Mouse (Mus musculus) brain, embryonic 18.5 days (tissue): ENCODE measurements at regions not wholly inside any gene's neighbourhood (a gene's known extent, or its start where the extent isn't known, plus 50 kb on each side); places are given as distances from the start of the nearest gene placed in this dataset.
A peak's percentile ranks its signal among the peaks of the same experiment; 100 is the strongest.

ENCODE experiments used
- DNase-seq: peaks from one replicate; pipeline ENCODE4 v3.0.0-alpha.2; 2012; ENCODE audit warnings: low read depth, low spot score

- no peak for DNase-seq
These were observed 376.9 kb upstream of the Luzp2 start for GRCm38 (mm10) chr7:54458386-54458785.

- DNase-seq: no peak
These were observed 344.0 kb upstream of the Luzp2 start for GRCm38 (mm10) chr7:54491254-54491653.

GRCm38 (mm10) chr7:54505235-54505634 is 330.1 kb upstream of the Luzp2 start:
- no peak for DNase-seq

- no peak for DNase-seq
These were observed 328.3 kb upstream of the Luzp2 start for GRCm38 (mm10) chr7:54507006-54507405.

GRCm38 (mm10) chr7:54535693-54536092 is 299.6 kb upstream of the Luzp2 start:
- no peak for DNase-seq

- no peak for DNase-seq
These were observed 277.9 kb upstream of the Luzp2 start for GRCm38 (mm10) chr7:54557436-54557835.

- no peak for DNase-seq
These were observed 269.6 kb upstream of the Luzp2 start for GRCm38 (mm10) chr7:54565569-54566179.

GRCm38 (mm10) chr7:54599776-54600175 is 235.5 kb upstream of the Luzp2 start:
- peak; percentile 14 for DNase-seq

GRCm38 (mm10) chr7:54622436-54622835 is 212.9 kb upstream of the Luzp2 start:
- DNase-seq: no peak

GRCm38 (mm10) chr7:54633930-54634329 is 201.4 kb upstream of the Luzp2 start:
- peak; percentile 76 for DNase-seq

GRCm38 (mm10) chr7:54634348-54635035 is 200.8 kb upstream of the Luzp2 start:
- DNase-seq: peak; percentile 81

GRCm38 (mm10) chr7:54645314-54645713 is 190.0 kb upstream of the Luzp2 start:
- DNase-seq: no peak

GRCm38 (mm10) chr7:54649025-54649424 is 186.3 kb upstream of the Luzp2 start:
- peak; percentile 18 for DNase-seq
